Mouse (Mus musculus) megakaryocyte, adult 5-6 weeks (primary cell): Measurements from ENCODE around the gene Sirt2. TPM values are rescaled to one million over a fixed set of nuclear protein-coding genes. Genes with fewer than 3 reads are reported as not detected.
A peak's percentile ranks its signal among the peaks of the same experiment; 100 is the strongest.

ENCODE experiments used
- ATAC-seq: 2 replicates; pipeline ENCODE4 v1.8.0; 2016; ENCODE audit warnings: mild to moderate bottlenecking, inconsistent platforms; ENCODE audit not compliant: poor library complexity, severe bottlenecking
- total RNA-seq, 2 experiments: library from RNA; stranded (forward) in 1 of 2; stranded (reverse) in 1 of 2; fragments of 153-499, 151-499 nt in 1 of 2; fragments of 221-1000, 200-1000 nt in 1 of 2; gene quantifications; 2 replicates each; pipeline versions ENCODE4 v1.2.3 to v1.2.4; 2015 to 2017

Sirt2 gene
- total RNA-seq (2015): 70.0 and 73.0 TPM in 2 replicates
- total RNA-seq (2017): 28.0 and 36.7 TPM in 2 replicates

DNA sequence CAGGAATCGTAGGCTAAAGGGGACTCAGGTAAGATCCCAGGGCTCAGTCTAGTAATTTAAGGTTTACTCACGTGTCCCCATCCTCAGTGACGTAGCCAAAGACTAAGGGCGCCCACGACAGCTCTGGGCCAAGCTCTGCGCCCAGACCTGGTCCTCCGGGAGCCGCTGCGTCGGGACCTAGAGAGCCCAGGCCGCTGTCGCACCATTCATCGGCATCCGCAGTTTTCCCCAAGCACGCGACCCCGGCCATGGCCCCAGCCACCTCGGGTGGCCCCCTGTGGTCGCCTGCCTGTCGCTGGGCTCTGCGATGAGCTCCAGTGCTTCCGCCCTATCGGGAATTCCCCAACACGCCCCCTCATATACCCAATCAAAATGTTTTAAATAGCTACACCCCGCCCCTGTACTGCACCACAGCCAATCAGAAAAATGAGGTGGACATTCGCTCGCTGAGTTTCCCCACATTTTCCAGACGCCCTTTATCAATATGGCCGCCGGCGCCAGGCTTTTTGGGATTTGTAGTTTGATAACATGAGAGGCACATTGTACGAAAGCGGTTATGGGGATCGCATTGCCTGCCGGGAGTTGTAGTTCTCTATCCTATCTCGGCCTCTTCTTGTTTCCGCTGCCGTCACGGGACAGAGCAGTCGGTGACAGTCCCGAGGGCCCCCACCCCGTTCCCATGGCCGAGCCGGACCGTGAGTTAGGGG lies at the start of gene Sirt2:
Gene Sirt2, plus strand, starts transcription at position 563 of the 707 bp plus-strand sequence.
- ATAC-seq: peak; percentile 96

DNA sequence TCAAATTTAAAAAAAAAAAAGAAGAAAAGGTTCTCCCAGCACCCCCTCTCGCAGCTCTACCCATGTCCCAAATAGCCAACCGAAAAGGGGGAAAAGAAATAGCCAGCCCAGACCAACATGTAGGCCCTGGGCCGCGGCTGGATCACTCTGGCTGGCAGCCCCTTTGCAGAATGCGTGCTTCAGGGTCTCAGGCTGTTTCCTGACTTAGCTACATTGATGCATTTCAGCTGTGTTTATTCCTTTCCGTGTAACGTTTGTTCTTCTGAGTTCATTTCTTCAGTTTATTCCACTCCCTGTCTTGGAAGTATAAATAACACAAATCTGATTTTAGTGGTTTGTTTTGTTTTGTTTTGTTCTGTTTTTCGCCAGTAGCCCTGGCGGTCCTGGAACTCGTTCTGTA lies 48.8 kb upstream of the Sirt2 start:
- no peak for ATAC-seq

DNA sequence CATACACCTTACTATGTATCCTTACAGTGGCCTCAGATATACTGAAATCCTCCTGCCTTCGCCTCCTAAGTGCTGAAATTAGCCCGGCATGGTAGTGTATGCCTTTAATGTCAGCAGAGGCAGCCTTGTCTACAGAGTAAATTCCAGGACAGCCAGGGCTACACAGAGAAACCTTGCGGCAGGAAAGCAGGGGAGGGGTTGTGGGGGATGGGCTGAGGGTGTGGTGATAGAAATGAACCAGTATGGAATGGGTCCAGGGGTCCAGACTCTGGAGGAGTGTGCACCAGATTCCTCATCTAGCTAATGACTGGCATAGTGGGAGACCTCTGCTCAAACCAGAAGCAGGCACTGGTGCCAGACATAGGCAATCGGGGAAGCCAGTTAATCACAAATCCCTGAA lies 47.4 kb upstream of the Sirt2 start:
- ATAC-seq: no peak

DNA sequence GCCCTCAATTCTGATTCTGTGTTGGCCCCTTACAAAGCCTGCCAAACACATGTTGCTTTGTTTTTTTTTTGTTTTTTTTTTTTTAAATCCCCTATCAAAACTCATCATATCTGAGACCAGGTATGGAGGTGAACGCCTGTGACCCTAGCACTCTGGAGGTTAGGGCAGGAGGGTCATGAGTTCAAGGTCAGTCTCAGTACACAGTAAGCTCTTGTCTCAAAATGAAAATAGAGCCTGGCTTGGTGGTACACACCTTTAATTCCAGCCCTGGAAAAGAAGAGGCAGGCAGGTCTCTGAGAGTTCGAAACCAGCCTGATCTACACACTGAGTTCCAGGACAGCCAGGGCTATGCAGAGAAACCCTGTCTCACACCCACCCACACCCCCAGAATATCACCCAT lies 46.9 kb upstream of the Sirt2 start:
- ATAC-seq: no peak

DNA sequence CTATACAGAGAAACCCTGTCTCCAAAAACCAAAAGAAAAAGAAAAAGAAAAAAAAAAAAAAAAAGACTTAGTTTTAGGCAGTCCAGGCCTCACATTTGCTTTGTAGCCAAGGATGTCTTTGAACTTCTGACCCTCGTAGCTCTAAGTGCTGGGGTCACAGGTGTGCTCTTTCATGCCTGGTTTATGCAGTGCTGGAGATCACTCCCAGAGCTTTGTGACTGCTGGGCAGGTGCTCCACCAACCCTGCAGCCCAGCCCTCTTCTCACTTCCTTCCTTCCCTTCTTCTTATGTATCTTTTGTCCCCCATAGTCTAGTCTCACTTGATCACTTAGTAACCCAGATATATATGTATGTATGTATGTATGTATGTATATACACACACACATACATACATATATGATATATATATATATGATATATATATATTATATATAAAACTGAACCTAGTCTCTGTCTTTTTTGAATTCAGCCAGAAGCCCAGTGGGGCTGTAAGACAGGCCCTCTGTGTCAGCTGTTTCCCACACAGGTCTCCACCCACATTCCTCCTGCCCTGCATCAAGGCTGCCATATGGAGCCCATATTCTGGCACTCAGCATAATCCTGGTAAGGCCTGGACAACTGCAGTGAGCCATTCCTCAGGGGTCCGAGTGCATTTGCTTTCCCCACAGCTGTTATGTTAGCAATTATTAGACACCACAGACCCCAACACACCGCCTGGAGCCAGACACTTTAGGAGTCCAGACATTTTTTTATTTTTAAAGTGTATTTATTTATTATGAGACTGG lies 45.6 kb upstream of the Sirt2 start:
- ATAC-seq: no peak

DNA sequence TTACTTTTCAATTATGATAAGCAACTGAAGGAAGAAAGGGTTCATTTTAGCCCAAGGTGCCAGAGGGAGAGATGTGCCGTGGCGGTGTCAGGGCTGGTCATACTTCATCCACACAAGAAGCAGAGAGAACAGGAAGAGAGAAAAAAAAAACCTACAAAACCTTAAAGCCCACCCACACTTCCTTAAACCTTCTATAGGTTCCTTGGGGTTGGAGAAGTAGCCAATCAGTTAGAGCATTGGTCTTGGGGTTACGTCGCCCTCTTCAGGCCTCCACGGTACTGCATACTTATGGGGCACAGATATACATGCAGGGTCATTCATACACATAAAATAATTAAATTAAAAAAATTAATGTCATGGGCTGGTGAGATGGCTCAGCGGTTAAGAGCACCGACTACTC lies 44.5 kb upstream of the Sirt2 start:
- peak; percentile 40; the same call in 1 of the 2 replicates for ATAC-seq

DNA sequence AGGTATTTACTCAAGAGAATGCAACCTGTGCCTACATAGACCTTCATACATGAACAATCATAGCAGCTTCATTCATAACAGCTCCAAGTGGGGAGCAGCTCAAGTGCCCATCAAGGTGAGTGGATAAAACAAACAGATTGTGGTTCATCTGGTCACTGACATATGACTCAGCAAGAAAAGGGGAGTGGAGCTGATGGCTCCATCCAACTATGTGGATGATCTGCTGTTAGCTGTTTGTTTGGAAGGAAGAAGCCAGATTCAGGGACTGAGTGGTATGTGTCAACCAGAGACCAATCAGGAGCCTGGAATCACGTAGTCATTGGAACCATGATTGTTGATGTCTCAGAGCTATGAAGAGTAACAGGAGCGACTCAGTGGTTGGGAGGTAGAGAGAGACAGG lies 41.9 kb upstream of the Sirt2 start:
- no peak for ATAC-seq

DNA sequence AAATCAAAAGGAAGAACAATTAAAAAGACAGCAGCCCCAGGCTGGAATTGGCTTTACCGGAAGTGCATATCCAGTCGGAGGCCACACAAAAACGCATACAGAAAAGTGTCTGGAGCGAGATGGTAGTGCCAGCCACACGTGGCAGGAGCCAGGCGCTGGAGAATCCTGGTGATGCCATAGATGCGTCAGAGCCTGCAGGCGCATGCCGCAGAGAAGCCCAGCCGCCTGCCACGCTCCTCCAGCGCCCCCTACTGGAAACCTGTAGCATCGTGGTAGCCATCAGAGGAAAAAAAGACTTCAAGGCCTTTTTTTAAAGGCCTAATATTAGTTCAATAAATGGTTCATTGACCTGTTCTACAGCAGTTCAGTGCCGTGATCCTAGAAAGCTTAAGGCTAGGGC lies 39.9 kb upstream of the Sirt2 start:
- peak; percentile 97 for ATAC-seq

DNA sequence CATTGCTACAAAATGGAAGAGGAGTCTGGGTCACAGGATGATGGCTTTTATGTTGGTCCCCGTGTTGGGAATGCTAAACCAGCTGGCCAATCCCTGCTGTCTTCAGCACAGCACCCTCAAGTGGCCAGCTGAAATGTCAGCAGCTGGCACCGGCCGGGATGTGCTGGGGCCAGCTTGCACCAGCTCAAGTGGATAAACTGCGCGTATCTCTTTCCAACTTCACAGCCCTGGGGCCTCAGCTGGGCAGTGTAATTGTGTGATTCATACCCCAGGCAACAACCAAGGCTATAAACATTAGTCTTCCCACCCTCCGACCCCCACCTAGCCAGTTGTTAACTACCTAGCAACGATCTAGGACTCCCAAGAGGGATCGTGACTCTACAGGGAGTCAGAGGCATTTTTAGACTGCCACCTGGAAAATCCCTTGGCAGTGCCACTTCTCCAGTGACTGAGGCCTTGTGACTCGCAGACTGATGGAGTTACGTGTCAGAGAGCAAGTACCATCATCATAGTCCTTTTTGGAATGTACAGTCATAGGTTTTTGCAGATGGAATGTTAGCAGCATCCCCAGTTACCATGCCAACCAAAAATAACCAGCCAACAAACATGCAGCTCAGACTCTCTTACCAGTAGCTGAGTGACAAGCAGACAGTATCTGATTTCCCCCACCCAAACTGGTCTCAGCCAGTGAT lies 38.7 kb upstream of the Sirt2 start:
- no peak for ATAC-seq

DNA sequence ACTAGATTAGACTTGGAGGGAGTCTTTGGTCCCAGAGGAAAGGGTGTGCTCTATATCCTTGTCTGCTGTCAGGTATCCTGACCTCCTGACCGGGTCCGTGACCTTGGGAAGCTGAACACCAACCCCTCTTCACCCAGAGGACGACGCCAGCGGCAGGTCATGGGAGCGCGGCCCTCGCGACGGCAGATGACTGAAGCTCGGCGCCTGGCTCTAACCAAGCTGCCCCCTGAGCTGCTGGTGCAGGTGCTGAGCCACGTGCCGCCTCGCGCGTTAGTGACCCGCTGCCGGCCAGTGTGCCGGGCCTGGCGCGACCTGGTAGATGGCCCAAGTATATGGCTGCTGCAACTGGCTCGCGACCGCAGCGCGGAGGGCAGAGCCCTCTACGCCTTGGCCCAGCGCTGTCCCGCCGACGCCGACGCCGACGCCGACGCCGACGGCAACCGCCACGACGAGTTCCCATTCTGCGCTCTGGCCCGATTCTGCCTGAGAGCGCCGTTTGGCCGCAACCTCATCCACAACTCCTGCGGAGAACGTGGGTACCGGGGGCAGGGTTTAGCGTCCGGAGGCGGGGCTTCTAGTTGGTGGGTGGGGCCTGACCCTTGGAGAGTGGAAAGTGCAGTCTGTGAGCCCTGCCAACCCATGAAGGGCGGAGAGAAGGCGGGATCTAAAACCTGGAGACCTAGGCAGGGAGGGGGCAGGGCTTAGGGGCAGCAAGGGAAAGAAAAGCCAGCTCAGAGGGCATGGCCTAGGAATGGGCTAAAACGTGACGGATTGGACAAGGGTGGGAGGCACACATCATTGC lies 34.0 kb upstream of the Sirt2 start:
- ATAC-seq: peak; percentile 97

DNA sequence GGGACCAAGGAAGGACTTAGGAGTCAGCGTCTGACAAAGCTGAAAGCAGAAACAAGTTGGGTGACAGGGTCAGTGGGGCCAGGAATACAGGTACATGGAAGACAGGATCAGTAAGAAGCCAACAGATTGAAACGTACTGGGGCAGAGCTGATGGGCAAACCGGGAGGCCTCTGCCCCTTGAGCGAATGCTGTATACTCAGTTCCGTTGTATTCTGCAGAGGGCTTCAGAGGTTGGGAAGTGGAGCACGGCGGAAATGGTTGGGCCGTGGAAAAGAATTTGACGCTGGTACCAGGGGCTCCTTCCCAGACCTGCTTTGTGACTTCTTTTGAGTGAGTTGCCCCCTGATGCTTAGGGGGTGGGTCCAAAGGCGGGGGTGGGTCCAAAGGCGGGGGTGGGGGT lies 33.3 kb upstream of the Sirt2 start:
- 0 out of 2 replicates have a peak, but pooled peaks have one; percentile 17 for ATAC-seq

DNA sequence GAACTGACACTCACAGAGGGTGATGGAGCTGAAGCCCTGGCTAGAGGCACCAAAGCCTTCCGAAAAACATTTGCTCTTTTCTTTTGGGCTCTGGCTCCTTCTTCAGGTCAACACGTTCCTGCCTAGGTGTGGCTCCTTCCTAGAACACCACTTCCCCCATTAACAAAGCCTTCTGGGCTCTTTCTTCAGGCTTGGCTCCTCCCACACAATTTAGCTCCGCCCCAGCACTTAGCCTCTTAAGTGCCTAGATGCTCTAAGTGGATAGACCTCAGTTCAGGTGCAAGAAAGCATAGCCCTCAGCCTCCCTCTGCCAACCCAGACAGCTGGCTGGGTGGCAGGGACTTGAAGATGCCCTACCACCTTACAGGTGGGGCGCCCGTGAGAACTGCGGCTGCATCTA lies 30.8 kb upstream of the Sirt2 start:
- no peak for ATAC-seq

DNA sequence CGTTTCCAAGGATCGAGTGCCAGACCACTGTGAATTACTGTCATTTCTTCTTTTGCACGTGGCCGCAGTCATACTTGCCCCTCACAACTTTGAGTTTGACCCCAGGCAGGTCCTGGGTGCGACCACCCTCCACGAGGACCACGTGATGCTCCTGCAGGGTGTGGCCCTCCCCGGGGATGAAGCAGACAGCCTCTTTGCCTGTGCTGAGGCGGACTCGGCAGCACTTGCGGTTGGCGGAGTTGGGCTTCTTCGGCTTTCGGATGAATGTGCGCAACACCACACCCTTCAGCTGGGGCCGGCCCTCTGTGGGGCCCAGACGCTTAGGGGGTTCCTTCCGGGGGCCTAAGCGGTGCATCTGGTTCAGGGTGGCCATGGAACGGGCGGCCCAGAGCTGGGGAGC lies 26.7 kb upstream of the Sirt2 start:
- ATAC-seq: no peak

DNA sequence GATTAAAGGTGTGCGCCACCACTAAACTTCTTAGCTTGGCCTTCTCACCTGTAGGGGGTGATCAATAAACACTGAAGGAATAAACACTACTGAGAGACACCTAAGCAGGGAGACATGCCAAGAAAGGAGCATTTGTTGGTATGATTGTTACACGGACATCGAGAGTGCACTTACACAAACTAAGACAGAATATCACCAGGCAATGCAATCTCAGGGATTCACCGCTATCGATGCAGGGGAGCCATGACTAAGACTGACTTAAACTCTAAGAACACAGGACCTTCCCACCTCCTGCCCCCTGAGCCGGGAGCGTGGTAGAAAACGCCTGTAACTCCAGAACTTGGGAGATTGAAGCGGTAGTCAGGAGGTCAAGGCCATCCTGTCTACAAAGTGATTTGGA lies 25.6 kb upstream of the Sirt2 start:
- no peak for ATAC-seq

DNA sequence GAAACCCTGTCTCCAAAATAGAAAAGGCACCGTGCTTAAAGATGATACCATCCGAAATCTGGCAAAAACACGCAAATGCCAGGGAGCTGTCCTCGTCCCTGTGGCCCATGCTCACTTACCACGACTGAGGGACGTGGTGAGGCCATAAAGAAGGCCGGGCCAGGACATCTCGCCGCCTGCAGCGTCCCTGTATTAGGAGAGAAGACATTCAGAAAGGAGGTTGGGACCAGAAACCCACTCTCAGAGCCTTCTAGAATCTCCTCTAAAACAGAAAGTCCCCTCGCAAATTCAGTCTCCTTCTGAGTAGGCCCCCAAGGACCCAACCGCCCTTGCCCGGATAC lies 25.2 kb upstream of the Sirt2 start:
- peak; percentile 22 for ATAC-seq

DNA sequence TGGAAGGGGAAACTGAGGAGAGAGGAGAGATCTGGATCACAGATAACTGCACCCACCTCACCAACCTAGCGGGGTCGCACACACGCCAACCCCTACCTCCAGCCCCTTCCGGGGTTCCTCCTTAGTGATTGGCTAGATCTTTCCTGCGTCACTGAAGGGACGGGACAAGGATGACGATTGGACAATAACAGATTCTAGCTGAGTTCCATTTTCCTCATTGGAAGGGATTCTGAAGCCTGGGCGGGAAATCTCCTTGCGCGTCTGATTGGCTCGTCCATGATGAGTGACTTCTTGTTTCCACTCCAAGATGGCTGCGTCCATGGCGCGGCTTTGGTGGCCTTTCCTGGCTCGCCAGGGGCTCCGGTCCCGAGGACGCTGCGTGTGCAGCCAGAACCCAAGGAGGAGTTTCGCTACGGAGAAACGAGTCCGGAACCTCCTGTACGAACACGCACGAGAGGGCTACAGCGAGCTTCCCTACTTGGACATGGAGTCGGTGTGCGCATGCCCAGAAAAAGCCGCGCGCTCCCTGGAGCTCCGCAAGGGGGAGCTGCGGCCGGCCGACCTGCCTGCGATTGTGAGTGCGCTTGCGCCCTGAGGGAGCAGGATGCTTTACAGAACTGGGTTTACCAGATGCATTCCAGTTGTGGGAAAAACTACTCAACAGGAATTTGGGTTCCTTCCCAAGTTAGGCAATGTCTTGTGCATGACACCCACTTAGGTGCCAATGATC lies 24.7 kb upstream of the Sirt2 start, which contains the start of the genes Mrps12 and Sars2:
Gene Mrps12, minus strand, starts transcription at position 112 of the 730 bp plus-strand sequence.
Gene Sars2, plus strand, starts transcription at position 284 of the 730 bp plus-strand sequence.
- ATAC-seq: peak; percentile 97

DNA sequence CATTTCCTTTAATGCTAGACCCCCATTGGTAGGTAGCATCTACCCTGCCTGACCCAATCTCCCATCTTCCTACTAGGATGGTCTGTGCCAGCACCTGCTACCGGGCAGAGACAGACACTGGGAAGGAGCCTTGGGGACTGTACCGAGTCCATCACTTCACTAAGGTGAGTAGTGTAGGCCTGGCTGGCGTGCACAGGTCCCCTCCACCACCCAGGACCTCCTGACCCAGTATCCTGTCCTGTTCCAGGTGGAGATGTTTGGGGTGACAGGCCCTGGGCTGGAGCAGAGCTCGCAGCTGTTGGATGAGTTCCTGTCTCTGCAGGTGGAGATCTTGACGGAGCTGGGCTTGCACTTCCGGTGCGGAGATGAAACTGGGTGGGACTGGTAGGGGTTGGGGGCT lies 16.6 kb upstream of the Sirt2 start:
- ATAC-seq: no peak

DNA sequence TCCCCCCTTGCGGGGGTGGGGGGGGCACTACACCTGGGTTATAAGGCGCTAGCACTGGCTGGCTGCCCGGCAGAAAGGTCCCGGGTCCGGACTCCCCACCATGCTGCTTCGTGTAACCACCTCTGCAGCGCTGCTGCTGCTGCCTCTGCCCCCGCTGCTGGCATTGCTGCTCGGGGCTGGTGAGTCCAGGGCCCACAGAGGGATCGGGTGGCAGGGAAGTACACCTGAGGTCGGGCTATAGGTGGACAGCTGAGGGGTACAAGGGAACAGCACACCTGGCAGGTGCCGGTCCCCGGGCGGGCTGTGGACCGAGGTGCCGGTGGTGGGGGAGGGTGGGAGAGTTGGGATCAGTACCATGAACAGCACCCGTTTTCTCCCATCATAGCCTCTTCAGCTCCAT lies 10.5 kb upstream of the Sirt2 start, which contains the start of gene Ccer2:
Gene Ccer2, plus strand, starts transcription at position 96 of the 400 bp plus-strand sequence.
- no peak for ATAC-seq

DNA sequence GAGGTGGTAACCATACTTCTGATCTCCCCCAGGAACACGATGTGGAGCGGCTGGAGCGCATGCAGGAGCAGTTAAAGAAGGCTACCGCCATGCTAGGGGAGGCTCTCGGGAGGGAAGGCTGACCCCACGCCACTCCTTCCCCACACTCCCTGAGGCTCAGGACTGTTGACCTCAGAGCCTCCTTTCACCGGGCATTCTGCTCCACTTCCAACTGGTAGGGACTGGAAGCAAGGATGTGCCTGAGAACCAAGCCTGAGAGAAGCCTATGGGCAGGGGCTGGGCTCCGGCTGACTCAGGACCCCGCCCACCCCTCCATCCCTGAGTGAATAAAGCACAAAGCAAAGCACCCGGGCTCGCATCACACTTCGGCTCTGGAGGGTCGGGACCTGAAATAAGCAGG lies 7.9 kb upstream of the Sirt2 start:
- ATAC-seq: no peak

DNA sequence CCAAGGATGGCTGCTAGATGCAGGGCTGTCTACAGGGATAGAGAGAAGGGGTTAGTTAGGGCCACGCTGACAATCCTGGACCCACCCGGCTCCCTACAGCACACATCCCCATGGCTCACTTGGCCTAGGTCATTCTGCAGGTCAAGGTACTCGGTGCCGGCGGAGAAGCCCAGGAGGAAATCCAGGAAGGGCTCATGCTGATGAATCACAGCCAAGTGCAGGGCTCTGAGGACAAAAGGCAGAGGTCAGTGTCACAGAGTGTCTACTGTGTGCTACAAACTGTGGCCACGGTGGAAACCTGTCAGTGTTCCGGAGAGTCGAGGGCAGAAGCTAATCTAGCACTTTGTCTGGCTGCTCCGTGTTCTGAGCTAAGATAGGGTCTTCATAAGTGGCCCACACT lies 4.6 kb upstream of the Sirt2 start:
- no peak for ATAC-seq
